Mouse (Mus musculus): ENCODE measurements around the gene Gm17651. TPM values are rescaled to one million over a fixed set of nuclear protein-coding genes. Genes with fewer than 3 reads are reported as not detected.

Gm17651 gene
- not detected in 2 replicates for polyA plus RNA-seq (2015; fragmentation: Nextera tagmentation; extraction: Ambion mirVana)

- Histone ChIP-seq H3K4me2 (replicated peaks) (no peak within 1 kb of the TSS), H3K27me3 (peaks cover 6% of the 10 kb centered on the region; the same call in 1 of the 2 replicates), H3K9ac (no peak within 1 kb of the TSS), H3K4me1 (no peaks in the 10 kb centered on the region), H3K4me3 (no peak within 1 kb of the TSS), H3K36me3 (peaks cover 16% of the 10 kb centered on the region), H3K27ac (no peak within 1 kb of the TSS), H3K9me3 (no peaks in the 10 kb centered on the region)
- 92% methylated on average over 7 of the region's 7 CpGs for WGBS
- no peak for ATAC-seq (ENCODE audit: low FRiP score, low read depth)
Observed at GRCm38 (mm10) chr3:97674644-97675110, at the start of gene Gm17651. Gene Gm17651, minus strand, starts transcription at chr3:97674694.

DNA sequence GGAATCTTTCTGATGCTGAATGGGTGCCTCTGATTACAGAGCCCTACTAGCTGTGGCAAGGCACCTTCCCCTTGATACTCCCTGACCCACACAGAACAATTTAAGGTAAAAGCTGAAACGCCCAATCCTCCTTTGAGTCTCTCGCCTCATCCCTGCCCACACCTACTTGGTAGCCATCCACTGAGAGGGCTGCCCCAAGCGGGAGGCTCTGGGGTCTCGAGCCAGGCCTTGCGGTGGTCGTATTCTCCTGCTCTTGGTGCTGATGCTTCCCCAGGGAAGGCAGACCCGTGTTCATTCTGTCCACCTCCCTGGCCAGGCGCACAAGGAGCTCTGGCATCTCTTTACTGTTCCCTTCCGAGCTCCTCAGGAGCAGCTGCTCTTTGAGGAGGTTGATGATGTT lies 44.6 kb upstream of the Gm17651 start:
- H3K4me3 ChIP-seq: no peak overlapping the region
- no peaks in the 10 kb centered on the region for H3K36me3 ChIP-seq
- H3K4me2 ChIP-seq (replicated peaks): no peak overlapping the region
- WGBS: 77% methylated on average over 9 of the region's 9 CpGs
- no peaks in the 10 kb centered on the region for H3K27me3 ChIP-seq
- no peak overlapping the region for H3K9ac ChIP-seq
- peaks cover 4% of the 10 kb centered on the region; the same call in 1 of the 2 replicates for H3K9me3 ChIP-seq
- no peak overlapping the region for H3K27ac ChIP-seq
- no peaks in the 10 kb centered on the region for H3K4me1 ChIP-seq
- ATAC-seq (ENCODE audit: low FRiP score, low read depth): no peak

GRCm38 (mm10) chr3:97715922-97716321 lies 41.4 kb upstream of the Gm17651 start:
- WGBS: 91% methylated on average over 1 of the region's 1 CpGs
- H3K4me3 ChIP-seq: no peak overlapping the region
- no peaks in the 10 kb centered on the region for H3K4me1 ChIP-seq
- H3K27ac ChIP-seq: no peak overlapping the region
- no peaks in the 10 kb centered on the region for H3K9me3 ChIP-seq
- no peaks in the 10 kb centered on the region for H3K36me3 ChIP-seq
- H3K9ac ChIP-seq: no peak overlapping the region
- no peak overlapping the region for H3K4me2 ChIP-seq (replicated peaks)
- H3K27me3 ChIP-seq: no peaks in the 10 kb centered on the region
- no peak for ATAC-seq (ENCODE audit: low FRiP score, low read depth)

GRCm38 (mm10) chr3:97710881-97711280 lies 36.4 kb upstream of the Gm17651 start:
- Histone ChIP-seq H3K4me2 (replicated peaks) (no peak overlapping the region), H3K27me3 (no peaks in the 10 kb centered on the region), H3K4me1 (no peaks in the 10 kb centered on the region), H3K4me3 (no peak overlapping the region), H3K9me3 (no peaks in the 10 kb centered on the region), H3K36me3 (no peaks in the 10 kb centered on the region), H3K27ac (no peak overlapping the region), H3K9ac (no peak overlapping the region)
- WGBS: 45% methylated on average over 5 of the region's 5 CpGs
- ATAC-seq (ENCODE audit: low FRiP score, low read depth): no peak

DNA sequence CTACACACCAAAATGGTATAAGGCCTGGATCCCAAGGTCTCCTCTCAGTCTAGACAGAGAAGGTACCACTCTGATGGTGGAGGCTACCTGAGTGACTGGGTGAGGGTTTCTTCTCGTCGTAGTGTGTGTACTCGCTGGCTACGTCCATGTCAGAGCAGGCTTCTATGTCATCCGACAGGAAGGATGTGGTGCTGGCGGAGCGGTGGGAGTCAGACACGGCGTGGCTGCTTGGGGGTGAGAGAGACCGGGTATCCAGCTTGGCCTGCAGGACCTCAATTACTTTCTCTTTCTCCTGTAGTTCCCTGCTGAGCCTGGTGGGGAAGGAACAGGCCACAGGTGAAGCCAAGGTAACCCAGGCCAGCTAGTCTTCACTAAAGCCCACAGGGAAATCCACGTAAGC lies 35.6 kb upstream of the Gm17651 start:
- no peak overlapping the region for H3K4me3 ChIP-seq
- no peaks in the 10 kb centered on the region for H3K27me3 ChIP-seq
- no peak overlapping the region for H3K27ac ChIP-seq
- ATAC-seq (ENCODE audit: low FRiP score, low read depth): no peak
- no peak overlapping the region for H3K4me2 ChIP-seq (replicated peaks)
- no peaks in the 10 kb centered on the region for H3K36me3 ChIP-seq
- no peaks in the 10 kb centered on the region for H3K9me3 ChIP-seq
- WGBS: 92% methylated on average over 11 of the region's 11 CpGs
- no peak overlapping the region for H3K9ac ChIP-seq
- H3K4me1 ChIP-seq: no peaks in the 10 kb centered on the region

DNA sequence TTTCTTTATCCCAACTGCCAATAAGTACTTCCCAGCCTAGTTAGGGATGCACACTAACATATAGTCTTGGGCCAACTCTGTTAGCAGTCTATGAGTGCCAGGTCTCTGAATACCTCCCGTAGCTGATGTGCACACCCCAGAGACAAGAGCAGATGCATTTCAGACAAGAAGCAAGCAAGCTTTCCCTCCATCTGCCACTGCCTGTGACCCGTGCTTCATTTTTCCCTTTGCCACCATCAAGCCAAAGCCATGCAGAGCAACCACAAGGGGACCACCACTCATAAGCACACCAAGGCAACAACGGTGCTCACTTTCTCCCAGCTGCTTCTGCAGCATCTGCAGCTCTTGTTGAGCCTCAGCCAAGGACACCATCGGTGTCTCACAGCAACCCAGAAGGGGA lies 32.1 kb upstream of the Gm17651 start:
- Histone ChIP-seq H3K4me1 (no peaks in the 10 kb centered on the region), H3K9ac (no peak overlapping the region), H3K27me3 (no peaks in the 10 kb centered on the region), H3K9me3 (no peaks in the 10 kb centered on the region), H3K27ac (no peak overlapping the region), H3K4me3 (no peak overlapping the region), H3K36me3 (no peaks in the 10 kb centered on the region), H3K4me2 (replicated peaks) (no peak overlapping the region)
- 90% methylated on average over 4 of the region's 4 CpGs for WGBS
- ATAC-seq (ENCODE audit: low FRiP score, low read depth): no peak

DNA sequence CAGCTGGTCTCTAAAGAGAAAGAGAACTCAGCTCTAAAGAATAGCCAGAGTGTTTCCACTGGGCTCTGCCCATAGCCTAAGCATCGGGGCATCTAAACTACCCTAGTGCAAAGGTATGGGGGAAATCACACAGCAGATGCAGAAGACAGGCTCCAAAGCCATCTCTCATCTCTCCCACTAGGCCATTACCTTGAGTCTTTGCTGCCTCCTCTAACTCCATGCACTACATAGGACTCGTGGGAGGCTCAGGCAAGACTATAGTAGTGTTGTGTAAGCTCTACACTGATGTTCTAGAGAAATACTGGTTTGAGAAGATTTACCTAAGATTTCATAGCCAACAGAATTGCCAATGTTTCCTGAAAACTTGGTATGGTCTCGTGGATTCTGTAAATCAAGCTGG lies 31.0 kb upstream of the Gm17651 start:
- H3K4me2 ChIP-seq (replicated peaks): no peak overlapping the region
- H3K27me3 ChIP-seq: no peaks in the 10 kb centered on the region
- no peak overlapping the region for H3K9ac ChIP-seq
- H3K4me1 ChIP-seq: no peaks in the 10 kb centered on the region
- WGBS: 87% methylated on average over 3 of the region's 3 CpGs
- H3K27ac ChIP-seq: no peak overlapping the region
- H3K4me3 ChIP-seq: no peak overlapping the region
- no peaks in the 10 kb centered on the region for H3K36me3 ChIP-seq
- no peaks in the 10 kb centered on the region for H3K9me3 ChIP-seq
- no peak for ATAC-seq (ENCODE audit: low FRiP score, low read depth)

- 91% methylated on average over 11 of the region's 11 CpGs for WGBS
- H3K4me1 ChIP-seq: no peaks in the 10 kb centered on the region
Observed at GRCm38 (mm10) chr3:97702448-97703080, 28.1 kb upstream of the Gm17651 start.

DNA sequence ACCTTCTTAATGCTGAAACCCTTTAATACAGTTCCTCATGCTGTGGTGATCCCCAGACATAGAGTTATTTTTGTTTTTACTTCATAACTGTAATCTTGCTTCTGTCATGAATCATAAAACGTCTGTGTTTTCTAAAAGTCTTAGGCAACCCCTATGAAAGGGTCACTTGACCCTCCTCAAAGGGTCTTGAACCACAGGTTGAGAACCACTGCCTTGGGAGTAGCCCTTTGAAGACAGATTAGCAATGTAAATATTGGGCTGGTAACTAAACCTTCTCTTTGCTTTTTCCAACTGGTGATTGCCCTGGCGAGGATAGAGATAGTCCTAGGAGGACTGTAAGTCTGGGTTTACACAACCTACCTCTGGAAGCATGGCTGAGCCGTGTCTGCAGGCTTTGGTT lies 26.7 kb upstream of the Gm17651 start:
- Histone ChIP-seq H3K27me3 (no peaks in the 10 kb centered on the region), H3K27ac (no peak overlapping the region), H3K9ac (no peak overlapping the region), H3K4me1 (no peaks in the 10 kb centered on the region), H3K9me3 (no peaks in the 10 kb centered on the region), H3K4me3 (no peak overlapping the region), H3K4me2 (replicated peaks) (no peak overlapping the region), H3K36me3 (no peaks in the 10 kb centered on the region)
- no peak for ATAC-seq (ENCODE audit: low FRiP score, low read depth)
- WGBS: 48% methylated on average over 3 of the region's 3 CpGs

More at GRCm38 (mm10) chr3:97702448-97703080, 28.1 kb upstream of the Gm17651 start:
- H3K27ac ChIP-seq: no peak overlapping the region
- H3K4me3 ChIP-seq: no peak overlapping the region
- H3K9ac ChIP-seq: no peak overlapping the region
- H3K4me2 ChIP-seq (replicated peaks): no peak overlapping the region
- no peaks in the 10 kb centered on the region for H3K9me3 ChIP-seq
- ATAC-seq (ENCODE audit: low FRiP score, low read depth): no peak
- H3K36me3 ChIP-seq: no peaks in the 10 kb centered on the region
- H3K27me3 ChIP-seq: no peaks in the 10 kb centered on the region

GRCm38 (mm10) chr3:97699061-97699460 lies 24.6 kb upstream of the Gm17651 start:
- Histone ChIP-seq H3K4me2 (replicated peaks) (no peak overlapping the region), H3K9ac (no peak overlapping the region), H3K36me3 (no peaks in the 10 kb centered on the region), H3K9me3 (no peaks in the 10 kb centered on the region), H3K4me3 (no peak overlapping the region), H3K27ac (no peak overlapping the region), H3K4me1 (no peaks in the 10 kb centered on the region), H3K27me3 (no peaks in the 10 kb centered on the region)
- 81% methylated on average over 3 of the region's 3 CpGs for WGBS
- ATAC-seq (ENCODE audit: low FRiP score, low read depth): no peak

GRCm38 (mm10) chr3:97697291-97697690 lies 22.8 kb upstream of the Gm17651 start:
- 69% methylated on average over 9 of the region's 9 CpGs for whole genome bisulfite sequencing
- Histone ChIP-seq H3K9me3 (no peaks in the 10 kb centered on the region), H3K27ac (no peak overlapping the region), H3K4me3 (no peak overlapping the region), H3K4me1 (no peaks in the 10 kb centered on the region), H3K9ac (no peak overlapping the region), H3K4me2 (replicated peaks) (no peak overlapping the region), H3K27me3 (no peaks in the 10 kb centered on the region), H3K36me3 (no peaks in the 10 kb centered on the region)
- ATAC-seq (ENCODE audit: low FRiP score, low read depth): no peak

DNA sequence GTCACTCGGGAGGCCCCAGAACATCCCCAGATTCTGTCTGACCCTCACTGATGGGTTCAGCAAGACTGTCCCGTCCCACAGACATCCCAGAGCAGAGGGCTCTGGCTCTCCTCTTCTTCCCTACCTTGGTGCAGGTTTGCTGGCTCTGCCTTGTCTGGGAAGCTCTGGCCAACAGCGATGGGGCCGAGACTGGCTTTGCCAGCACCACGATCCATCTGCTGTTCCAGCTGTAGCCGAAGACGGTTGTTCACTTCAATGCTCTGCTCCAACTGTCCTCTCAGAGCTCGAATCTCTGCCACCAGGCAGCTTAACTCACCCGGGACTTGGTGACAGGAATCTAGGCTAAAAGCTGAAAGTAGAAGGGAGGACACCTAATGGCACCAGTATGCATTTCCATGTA lies 22.4 kb upstream of the Gm17651 start:
- Histone ChIP-seq H3K36me3 (no peaks in the 10 kb centered on the region), H3K4me2 (replicated peaks) (no peak overlapping the region), H3K27ac (no peak overlapping the region), H3K4me1 (no peaks in the 10 kb centered on the region), H3K4me3 (no peak overlapping the region), H3K9me3 (no peaks in the 10 kb centered on the region), H3K27me3 (no peaks in the 10 kb centered on the region), H3K9ac (no peak overlapping the region)
- no peak for ATAC-seq (ENCODE audit: low FRiP score, low read depth)
- 83% methylated on average over 9 of the region's 9 CpGs for WGBS

GRCm38 (mm10) chr3:97693806-97694205 lies 19.3 kb upstream of the Gm17651 start:
- H3K9ac ChIP-seq: no peak overlapping the region
- no peak overlapping the region for H3K4me3 ChIP-seq
- WGBS: 87% methylated on average over 6 of the region's 6 CpGs
- no peaks in the 10 kb centered on the region for H3K27me3 ChIP-seq
- H3K36me3 ChIP-seq: no peaks in the 10 kb centered on the region
- H3K4me2 ChIP-seq (replicated peaks): no peak overlapping the region
- no peak overlapping the region for H3K27ac ChIP-seq
- 0 out of 2 replicates have a peak, but pooled peaks cover 5% of the 10 kb centered on the region for H3K4me1 ChIP-seq
- H3K9me3 ChIP-seq: no peaks in the 10 kb centered on the region
- ATAC-seq (ENCODE audit: low FRiP score, low read depth): no peak

All from limb, embryonic 13.5 days (tissue).